Mouse (Mus musculus) T-helper 17 cell (primary cell): ENCODE data around the gene Cadm2.

Experiments
- in situ Hi-C, 2 experiments: fragments of 300-600 bp; cut with MboI, MseI; formaldehyde crosslinking; loops; 1 replicate in 1 of 2; 2 replicates in 1 of 2; pipeline ENCODE4 v1.15.1; 2025; ENCODE audit warnings: high pct_unique_total_duplicates in 2 of 2

The Cadm2 gene

GRCm38 (mm10) chr16:67515549-67515948 is 105.2 kb downstream of the Cadm2 start:
- in situ Hi-C loops = no loop called here

- in situ Hi-C loops = no loop called here
Measured at GRCm38 (mm10) chr16:67509079-67509478, 111.6 kb downstream of the Cadm2 start.

GRCm38 (mm10) chr16:67482542-67482941 is 138.2 kb downstream of the Cadm2 start:
- in situ Hi-C loops = no loop called here

GRCm38 (mm10) chr16:67467041-67467440 is 153.7 kb downstream of the Cadm2 start:
- in situ Hi-C loops = no loop called here

- in situ Hi-C loops = no loop called here
Measured at GRCm38 (mm10) chr16:67436301-67436700, 184.4 kb downstream of the Cadm2 start.

- in situ Hi-C loops = no loop called here
Measured at GRCm38 (mm10) chr16:67425371-67425770, 195.3 kb downstream of the Cadm2 start.

- in situ Hi-C loops = no loop called here
Measured at GRCm38 (mm10) chr16:67410926-67411325, 209.8 kb downstream of the Cadm2 start.

GRCm38 (mm10) chr16:67410482-67410881 is 210.2 kb downstream of the Cadm2 start:
- in situ Hi-C loops = no loop called here

- in situ Hi-C loops = no loop called here
Measured at GRCm38 (mm10) chr16:67367745-67368144, 253.0 kb downstream of the Cadm2 start.

- in situ Hi-C loops = no loop called here
Measured at GRCm38 (mm10) chr16:67348011-67348410, 272.7 kb downstream of the Cadm2 start.

- in situ Hi-C loops = no loop called here
Measured at GRCm38 (mm10) chr16:67347561-67347960, 273.1 kb downstream of the Cadm2 start.

GRCm38 (mm10) chr16:67346621-67347290 is 274.0 kb downstream of the Cadm2 start:
- in situ Hi-C loops = no loop called here

GRCm38 (mm10) chr16:67344194-67344593 is 276.5 kb downstream of the Cadm2 start:
- in situ Hi-C loops = no loop called here

GRCm38 (mm10) chr16:67311033-67311432 is 309.7 kb downstream of the Cadm2 start:
- in situ Hi-C loops = loop anchor here in 1 of 2 experiments (5.0 kb wide), 1 partner anchor 1644 kb away; no protein-coding TSS in a partner anchor

GRCm38 (mm10) chr16:67284664-67285063 is 336.0 kb downstream of the Cadm2 start:
- in situ Hi-C loops = loop anchor here in 1 of 2 experiments (10.0 kb wide), 1 partner anchor 1070 kb away; no protein-coding TSS in a partner anchor

GRCm38 (mm10) chr16:67243598-67243997 is 377.1 kb downstream of the Cadm2 start:
- in situ Hi-C loops = no loop called here

- in situ Hi-C loops = no loop called here
Measured at GRCm38 (mm10) chr16:67234862-67235261, 385.8 kb downstream of the Cadm2 start.

GRCm38 (mm10) chr16:67226696-67227095 is 394.0 kb downstream of the Cadm2 start:
- in situ Hi-C loops = no loop called here

- in situ Hi-C loops = no loop called here
Measured at GRCm38 (mm10) chr16:67203329-67203728, 417.4 kb downstream of the Cadm2 start.

- in situ Hi-C loops = no loop called here
Measured at GRCm38 (mm10) chr16:67192852-67193415, 427.8 kb downstream of the Cadm2 start.

- in situ Hi-C loops = no loop called here
Measured at GRCm38 (mm10) chr16:67192395-67192794, 428.3 kb downstream of the Cadm2 start.

- in situ Hi-C loops = no loop called here
Measured at GRCm38 (mm10) chr16:67186322-67186721, 434.4 kb downstream of the Cadm2 start.

- in situ Hi-C loops = no loop called here
Measured at GRCm38 (mm10) chr16:67182958-67183357, 437.8 kb downstream of the Cadm2 start.
